Mouse (Mus musculus) liver, embryonic 14.5 days (tissue): ENCODE measurements at regions not wholly inside any gene's neighbourhood (a gene's known extent, or its start where the extent isn't known, plus 50 kb on each side); places are given as distances from the start of the nearest gene placed in this dataset.

Experiments
- CTCF ChIP-seq: IDR thresholded peaks from 2 replicates; pipeline ENCODE4 v1.5.1; 2016; ENCODE audit warnings: antibody characterized with exemption, low read depth, control low read depth
- EP300 ChIP-seq: IDR thresholded peaks from 2 replicates; pipeline ENCODE4 v1.6.1; 2016; ENCODE audit warnings: antibody characterized with exemption, low read depth

GRCm38 (mm10) chr7:64033388-64033787, 94.7 kb upstream of the Klf13 start:
- TF ChIP-seq CTCF (no peak), EP300 (no peak)
